Mouse (Mus musculus) hindbrain, embryonic 14.5 days (tissue): ENCODE measurements around the gene Gkn3. TPM values are rescaled to one million over a fixed set of nuclear protein-coding genes. Genes with fewer than 3 reads are reported as not detected.

Experiments
- ATAC-seq: fragments of 200-750 bp; cut with Nextera tagmentation; 2 replicates; pipeline ENCODE4 v1.8.0; 2017; ENCODE audit warnings: moderate number of reproducible peaks, mild to moderate bottlenecking, moderate TSS enrichment, moderate library complexity; ENCODE audit not compliant: low FRiP score
- DNase-seq: peaks from one replicate; pipeline ENCODE4 v3.0.0-alpha.2; 2015; ENCODE audit warnings: low spot score
- H3K27ac ChIP-seq: fragments of 300-500 bp; sonication (generic); 2 replicates; pipeline ENCODE4 v1.5.1; 2014; ENCODE audit warnings: mild to moderate bottlenecking, moderate library complexity
- H3K27me3 ChIP-seq: fragments of 300-500 bp; sonication (generic); 2 replicates; pipeline ENCODE4 v1.6.1; 2014; ENCODE audit warnings: mild to moderate bottlenecking, low read length, mixed read lengths; ENCODE audit not compliant: control insufficient read depth, insufficient read depth
- H3K36me3 ChIP-seq: fragments of 300-500 bp; sonication (generic); replicated peaks from 2 replicates; pipeline ENCODE4 v1.6.1; 2014; ENCODE audit not compliant: control insufficient read depth, insufficient read depth
- H3K4me1 ChIP-seq: fragments of 300-500 bp; sonication (generic); replicated peaks from 2 replicates; pipeline ENCODE4 v1.6.1; 2014; ENCODE audit warnings: antibody characterized with exemption, low read length, mixed read lengths; ENCODE audit not compliant: control insufficient read depth, insufficient read depth
- H3K4me2 ChIP-seq: fragments of 300-500 bp; sonication (generic); replicated peaks from 2 replicates; pipeline ENCODE4 v1.6.1; 2014; ENCODE audit warnings: mild to moderate bottlenecking, moderate library complexity
- H3K4me3 ChIP-seq: fragments of 300-500 bp; sonication (generic); replicated peaks from 2 replicates; pipeline ENCODE4 v1.5.1; 2014; ENCODE audit warnings: mild to moderate bottlenecking, low read length
- H3K9ac ChIP-seq: fragments of 300-500 bp; sonication (generic); 2 replicates; pipeline ENCODE4 v1.6.1; 2014
- H3K9me3 ChIP-seq: fragments of 300-500 bp; sonication (generic); 2 replicates; pipeline ENCODE4 v1.6.1; 2016; ENCODE audit warnings: low read length; ENCODE audit not compliant: control insufficient read depth
- WGBS: fragments of 180-500 bp; shearing (Covaris S2); extraction: QIAGEN DNeasy Blood & Tissue Kit; methylation state at CpG from one replicate; pipeline ENCODE4 v1.1.7; 2014; 5-methylcytosine and 5-hydroxymethylcytosine counted together
- polyA plus RNA-seq: library from polyadenylated mRNA; unstranded; fragments of >200 nt; fragmentation: Nextera tagmentation; extraction: Ambion mirVana; gene quantifications from 2 replicates; pipeline ENCODE4 v1.2.1, GENCODE M21; 2014

Gkn3 gene
- polyA plus RNA-seq, 1 experiment from 2014 or later, result 0.39 TPM

GRCm38 (mm10) chr6:87401456-87401855 is 12.7 kb upstream of the Gkn3 start:
- ATAC-seq (no peak), DNase-seq (no peak)
- Histone ChIP-seq H3K36me3 (no peaks in the 10 kb centered on the region), H3K9ac (no peak overlapping the region), H3K9me3 (no peaks in the 10 kb centered on the region), H3K27ac (no peak overlapping the region), H3K4me3 (no peak overlapping the region), H3K27me3 (no peaks in the 10 kb centered on the region), H3K4me2 (no peak overlapping the region), H3K4me1 (no peaks in the 10 kb centered on the region)
- 71% methylated on average over 6 of the region's 6 CpGs for WGBS

GRCm38 (mm10) chr6:87399886-87400566 is 11.3 kb upstream of the Gkn3 start:
- Histone ChIP-seq H3K27ac (no peak overlapping the region), H3K27me3 (no peaks in the 10 kb centered on the region), H3K4me3 (no peak overlapping the region), H3K36me3 (no peaks in the 10 kb centered on the region), H3K4me1 (no peaks in the 10 kb centered on the region), H3K4me2 (no peak overlapping the region), H3K9me3 (no peaks in the 10 kb centered on the region), H3K9ac (no peak overlapping the region)
- ATAC-seq (no peak), DNase-seq (no peak)
- 68% methylated on average over 4 of the region's 4 CpGs for WGBS

- Histone ChIP-seq H3K27me3 (no peaks in the 10 kb centered on the region), H3K27ac (no peak overlapping the region), H3K9me3 (no peaks in the 10 kb centered on the region), H3K9ac (no peak overlapping the region), H3K4me3 (no peak overlapping the region), H3K4me2 (no peak overlapping the region), H3K36me3 (no peaks in the 10 kb centered on the region), H3K4me1 (no peaks in the 10 kb centered on the region)
- ATAC-seq (no peak), DNase-seq (peak; percentile 96)
- 0% methylated on average over 5 of the region's 5 CpGs for WGBS
Measured at GRCm38 (mm10) chr6:87399137-87399536, 10.4 kb upstream of the Gkn3 start.

- no peak for DNase-seq
- no peak overlapping the region for H3K27ac ChIP-seq
- 88% methylated on average over 9 of the region's 9 CpGs for WGBS
- H3K4me2 ChIP-seq, result no peak overlapping the region
- H3K27me3 ChIP-seq, result no peaks in the 10 kb centered on the region
- no peaks in the 10 kb centered on the region for H3K36me3 ChIP-seq
- H3K4me1 ChIP-seq, result no peaks in the 10 kb centered on the region
- no peaks in the 10 kb centered on the region for H3K9me3 ChIP-seq
- no peak for ATAC-seq
- no peak overlapping the region for H3K4me3 ChIP-seq
- H3K9ac ChIP-seq, result no peak overlapping the region
Measured at GRCm38 (mm10) chr6:87394783-87395182, 6.0 kb upstream of the Gkn3 start.

- Histone ChIP-seq H3K9ac (no peak overlapping the region), H3K4me2 (no peak overlapping the region), H3K9me3 (no peaks in the 10 kb centered on the region), H3K27me3 (no peaks in the 10 kb centered on the region), H3K27ac (no peak overlapping the region), H3K4me3 (no peak overlapping the region), H3K4me1 (no peaks in the 10 kb centered on the region), H3K36me3 (no peaks in the 10 kb centered on the region)
- DNase-seq (no peak), ATAC-seq (no peak)
- WGBS, result 83% methylated on average over 8 of the region's 8 CpGs
Measured at GRCm38 (mm10) chr6:87393466-87394205, 4.9 kb upstream of the Gkn3 start.

GRCm38 (mm10) chr6:87389455-87389989 is 787 bp upstream of the Gkn3 start:
- no peak for DNase-seq
- WGBS, result 40% methylated on average over 5 of the region's 5 CpGs
- no peak overlapping the region for H3K4me2 ChIP-seq
- H3K27ac ChIP-seq, result no peak overlapping the region
- ATAC-seq, result no peak
- no peaks in the 10 kb centered on the region for H3K36me3 ChIP-seq
- H3K4me1 ChIP-seq, result no peaks in the 10 kb centered on the region
- H3K9me3 ChIP-seq, result no peaks in the 10 kb centered on the region
- H3K9ac ChIP-seq, result no peak overlapping the region
- H3K27me3 ChIP-seq, result no peaks in the 10 kb centered on the region
- no peak overlapping the region for H3K4me3 ChIP-seq

GRCm38 (mm10) chr6:87386681-87387080 is 2.1 kb downstream of the Gkn3 start:
- Histone ChIP-seq H3K9ac (no peak overlapping the region), H3K9me3 (no peaks in the 10 kb centered on the region), H3K4me1 (peaks cover 4% of the 10 kb centered on the region; the same call in 1 of the 2 replicates), H3K27me3 (no peaks in the 10 kb centered on the region), H3K4me3 (no peak overlapping the region), H3K27ac (no peak overlapping the region), H3K4me2 (no peak overlapping the region), H3K36me3 (no peaks in the 10 kb centered on the region)
- DNase-seq (no peak), ATAC-seq (no peak)
- WGBS, result 86% methylated on average over 10 of the region's 10 CpGs

GRCm38 (mm10) chr6:87386203-87386602 is 2.5 kb downstream of the Gkn3 start:
- H3K9me3 ChIP-seq, result no peaks in the 10 kb centered on the region
- no peak for ATAC-seq
- H3K27ac ChIP-seq, result no peak overlapping the region
- H3K4me1 ChIP-seq, result peaks cover 4% of the 10 kb centered on the region; the same call in 1 of the 2 replicates
- H3K9ac ChIP-seq, result no peak overlapping the region
- no peaks in the 10 kb centered on the region for H3K27me3 ChIP-seq
- no peak overlapping the region for H3K4me2 ChIP-seq
- peak; percentile 94 for DNase-seq
- 14% methylated on average over 7 of the region's 7 CpGs for WGBS
- H3K36me3 ChIP-seq, result no peaks in the 10 kb centered on the region
- H3K4me3 ChIP-seq, result no peak overlapping the region

GRCm38 (mm10) chr6:87384761-87385160 is 4.0 kb downstream of the Gkn3 start:
- DNase-seq (no peak), ATAC-seq (no peak)
- 59% methylated on average over 5 of the region's 6 CpGs for WGBS
- Histone ChIP-seq H3K9me3 (no peaks in the 10 kb centered on the region), H3K4me3 (peak overlapping the region; percentile 35; the same call in 1 of the 2 replicates), H3K27ac (no peak overlapping the region), H3K4me2 (peak overlapping the region; percentile 65; the same call in 1 of the 2 replicates), H3K4me1 (peaks cover 4% of the 10 kb centered on the region; the same call in 1 of the 2 replicates), H3K9ac (no peak overlapping the region), H3K36me3 (no peaks in the 10 kb centered on the region), H3K27me3 (no peaks in the 10 kb centered on the region)
